Mouse (Mus musculus): Measurements from ENCODE around the gene Cetn4. TPM values are rescaled to one million over a fixed set of nuclear protein-coding genes. Genes with fewer than 3 reads are reported as not detected.

Cetn4 gene
- total and polyA plus RNA-seq, 3 experiments: 0.89 to 2.2 (median 1.4) TPM

GRCm38 (mm10) chr3:37299470-37299869 is 13.0 kb downstream of the Cetn4 start:
- H3K9me3 ChIP-seq (replicated peaks; ENCODE audit: low read length): no peaks in the 10 kb centered on the region
- no peak overlapping the region for H3K27ac ChIP-seq (ENCODE audit: insufficient read depth, low read depth)
- DNase-seq (ENCODE audit: extremely low read depth): no peak
- H3K79me2 ChIP-seq (replicated peaks; ENCODE audit: control insufficient read depth, extremely low read depth, insufficient read depth, poor library complexity, severe bottlenecking): no peaks in the 10 kb centered on the region
- H3K4me2 ChIP-seq (ENCODE audit: insufficient read depth, low read depth, poor library complexity, severe bottlenecking): no peak overlapping the region
- no peak overlapping the region for H3K4me3 ChIP-seq (replicated peaks in 1 of 3; ENCODE audit: low read depth in 2 of 3, low read length in 2 of 3, poor library complexity in 1 of 3)
- no peak for TF ChIP-seq MEF2A (IDR thresholded peaks at IDR 0.05; ENCODE audit: borderline replicate concordance, low read depth, low read length)
- TF ChIP-seq CHD1 (IDR thresholded peaks at IDR 0.05; ENCODE audit: low read depth, low read length): no peak
- TF ChIP-seq BHLHE40 (IDR thresholded peaks at IDR 0.05; ENCODE audit: low read depth, low read length): peak; percentile 69
- 0 out of 2 replicates have a peak, but pooled peaks have one; percentile 27 for TF ChIP-seq ETS1 (conservative IDR thresholded peaks at IDR 0.05; ENCODE audit: low read depth, low read length)
- no peak for TF ChIP-seq JUND (conservative IDR thresholded peaks at IDR 0.05; ENCODE audit: low read depth, low read length)
- peaks cover 0 to 8% of the 10 kb centered on the region in 2 experiments; a peak in 2 of 4 replicates for H3K4me1 ChIP-seq (ENCODE audit: control insufficient read depth in 1 of 2, insufficient read depth in 2 of 2)
- dilution Hi-C loops (cut with MboI; ENCODE audit: extremely low pct_ligation_motif_present, extremely low pct_unique_long_range_greater_than_20kb, low sequenced_read_pairs): no loop called here
- H3K27me3 ChIP-seq (replicated peaks): no peaks in the 10 kb centered on the region
- H3K36me3 ChIP-seq (replicated peaks in 1 of 2; ENCODE audit: control insufficient read depth in 1 of 2, insufficient read depth in 1 of 2, low read length in 1 of 2): no peaks in the 10 kb centered on the region
- no peak overlapping the region for H3K9ac ChIP-seq (ENCODE audit: insufficient read depth, low read depth)
- in situ Hi-C loops (cut with MboI; ENCODE audit: low pct_ligation_motif_present, low pct_unique_long_range_greater_than_20kb, low sequenced_read_pairs): no loop called here

GRCm38 (mm10) chr3:37292654-37293053 is 19.9 kb downstream of the Cetn4 start:
- H3K4me1 ChIP-seq (ENCODE audit: control insufficient read depth in 1 of 2, insufficient read depth in 2 of 2): peaks cover 0 to 20% of the 10 kb centered on the region in 2 experiments; a peak in 3 of 4 replicates
- TF ChIP-seq USF2 (conservative IDR thresholded peaks at IDR 0.05; ENCODE audit: low read depth, low read length) (no peak), BHLHE40 (IDR thresholded peaks at IDR 0.05; ENCODE audit: low read depth, low read length) (peak; percentile 86), TBP (conservative IDR thresholded peaks at IDR 0.05; ENCODE audit: low read depth, low read length) (no peak), JUN (IDR thresholded peaks at IDR 0.05; ENCODE audit: insufficient read depth, low read depth, low read length) (peak; percentile 90), SIN3A (IDR thresholded peaks at IDR 0.05; ENCODE audit: low read length) (no peak), ETS1 (conservative IDR thresholded peaks at IDR 0.05; ENCODE audit: low read depth, low read length) (peak; percentile 58), MEF2A (IDR thresholded peaks at IDR 0.05; ENCODE audit: borderline replicate concordance, low read depth, low read length) (peak; percentile 46; the same call in 1 of the 2 replicates), RCOR1 (conservative IDR thresholded peaks at IDR 0.05; ENCODE audit: low read depth, low read length) (peak; percentile 92), SMC3 (IDR thresholded peaks at IDR 0.05; ENCODE audit: low read depth, low read length) (no peak), ZNF384 (IDR thresholded peaks at IDR 0.05; ENCODE audit: low read depth, low read length) (0 out of 2 replicates have a peak, but pooled peaks have one; percentile 15), TCF12 (IDR thresholded peaks at IDR 0.05; ENCODE audit: low read depth, low read length) (peak; percentile 61; the same call in 1 of the 2 replicates), ZC3H11A (IDR thresholded peaks at IDR 0.05; ENCODE audit: low read depth, low read length) (no peak), JUND (conservative IDR thresholded peaks at IDR 0.05; ENCODE audit: low read depth, low read length) (peak; percentile 98), POLR2A (IDR thresholded peaks at IDR 0.05; ENCODE audit: low read depth, low read length) (no peak), HCFC1 (IDR thresholded peaks at IDR 0.05; ENCODE audit: low read depth, low read length) (no peak), RAD21 (IDR thresholded peaks at IDR 0.05; ENCODE audit: low read depth, low read length) (no peak), KAT2A (IDR thresholded peaks at IDR 0.05; ENCODE audit: insufficient replicate concordance, low read length) (no peak), EP300 (IDR thresholded peaks at IDR 0.05; ENCODE audit: low read length) (peak; percentile 96), IRF4 (IDR thresholded peaks at IDR 0.05; ENCODE audit: low read depth, low read length) (peak; percentile 98), POLR2AphosphoS2 (IDR thresholded peaks at IDR 0.05; ENCODE audit: low read depth, low read length) (no peak), MAFK (IDR thresholded peaks at IDR 0.05; ENCODE audit: insufficient replicate concordance, low read length) (peak; percentile 29; the same call in 1 of the 2 replicates)
- no peaks in the 10 kb centered on the region for H3K79me2 ChIP-seq (replicated peaks; ENCODE audit: control insufficient read depth, extremely low read depth, insufficient read depth, poor library complexity, severe bottlenecking)
- no peaks in the 10 kb centered on the region for H3K27me3 ChIP-seq (replicated peaks)
- DNase-seq (ENCODE audit: extremely low read depth): peak; percentile 52
- H3K9ac ChIP-seq (ENCODE audit: insufficient read depth, low read depth): no peak overlapping the region
- dilution Hi-C loops (cut with MboI; ENCODE audit: extremely low pct_ligation_motif_present, extremely low pct_unique_long_range_greater_than_20kb, low sequenced_read_pairs): no loop called here
- H3K36me3 ChIP-seq (replicated peaks in 1 of 2; ENCODE audit: control insufficient read depth in 1 of 2, insufficient read depth in 1 of 2, low read length in 1 of 2): no peaks in the 10 kb centered on the region
- no peaks in the 10 kb centered on the region for H3K9me3 ChIP-seq (replicated peaks; ENCODE audit: low read length)
- H3K4me2 ChIP-seq (ENCODE audit: insufficient read depth, low read depth, poor library complexity, severe bottlenecking): no peak overlapping the region
- H3K27ac ChIP-seq (ENCODE audit: insufficient read depth, low read depth): no peak overlapping the region
- in situ Hi-C loops (cut with MboI; ENCODE audit: low pct_ligation_motif_present, low pct_unique_long_range_greater_than_20kb, low sequenced_read_pairs): no loop called here
- no peak overlapping the region for H3K4me3 ChIP-seq (replicated peaks in 1 of 3; ENCODE audit: low read depth in 2 of 3, low read length in 2 of 3, poor library complexity in 1 of 3)
